Mouse (Mus musculus) MEL (cell line): ENCODE results near the gene Cck.

Experiments
- CTCF ChIP-seq, 3 experiments: IDR thresholded peaks in 2 of 3; conservative IDR thresholded peaks in 1 of 3; 2 replicates each; pipeline ENCODE4 v1.5.1; 2011 to 2012; ENCODE audit warnings: low read length in 3 of 3, low read depth in 2 of 3, mild to moderate bottlenecking in 2 of 3, improper control_type of control experiment in 1 of 3, inconsistent platforms in 1 of 3, mixed read lengths in 1 of 3, moderate library complexity in 1 of 3; ENCODE audit not compliant: control insufficient read depth in 1 of 3, insufficient read depth in 1 of 3, poor library complexity in 1 of 3, severe bottlenecking in 1 of 3
- EP300 ChIP-seq, 2 experiments: IDR thresholded peaks; 2 replicates each; pipeline ENCODE4 v1.6.1; 2011; ENCODE audit warnings: improper control_type of control experiment in 2 of 2, low read length in 2 of 2, low read depth in 1 of 2, mild to moderate bottlenecking in 1 of 2
- HCFC1 ChIP-seq: IDR thresholded peaks from 2 replicates; pipeline ENCODE4 v1.6.1; 2012; ENCODE audit warnings: low read depth, mild to moderate bottlenecking, inconsistent platforms, low read length, improper control_type of control experiment, moderate library complexity
- MAX ChIP-seq: IDR thresholded peaks from 2 replicates; pipeline ENCODE4 v1.6.1; 2011; ENCODE audit warnings: low read length, improper control_type of control experiment
- MYC ChIP-seq: IDR thresholded peaks from 2 replicates; pipeline ENCODE4 v1.6.1; 2011; ENCODE audit warnings: low read depth, mild to moderate bottlenecking, low read length, improper control_type of control experiment, moderate library complexity
- POLR2AphosphoS5 ChIP-seq: IDR thresholded peaks from 2 replicates; pipeline ENCODE4 v1.6.1; 2012; ENCODE audit warnings: low read depth, borderline replicate concordance, mild to moderate bottlenecking, inconsistent platforms, low read length, moderate library complexity, mixed read lengths
- RCOR1 ChIP-seq: IDR thresholded peaks from 2 replicates; pipeline ENCODE4 v1.6.1; 2012; ENCODE audit warnings: low read depth, mild to moderate bottlenecking, inconsistent platforms, low read length, improper control_type of control experiment
- UBTF ChIP-seq: IDR thresholded peaks from 2 replicates; pipeline ENCODE4 v1.6.1; 2012; ENCODE audit warnings: low read depth, mild to moderate bottlenecking, inconsistent platforms, low read length, improper control_type of control experiment, moderate library complexity, borderline replicate concordance; ENCODE audit not compliant: insufficient read depth
- ZKSCAN1 ChIP-seq: IDR thresholded peaks from 2 replicates; pipeline ENCODE4 v1.6.1; 2012; ENCODE audit warnings: low read depth, mild to moderate bottlenecking, inconsistent platforms, low read length, improper control_type of control experiment, moderate library complexity
- ZNF384 ChIP-seq: IDR thresholded peaks from 2 replicates; pipeline ENCODE4 v1.6.1; 2012; ENCODE audit warnings: low read depth, mild to moderate bottlenecking, inconsistent platforms, low read length, improper control_type of control experiment

- no peak for TF ChIP-seq ZNF384
- TF ChIP-seq CTCF (IDR thresholded peaks at IDR 0.05 in 2 of 3, conservative IDR thresholded peaks at IDR 0.05 in 1 of 3; ENCODE audit: control insufficient read depth in 1 of 3, insufficient read depth in 1 of 3, low read depth in 2 of 3, low read length in 3 of 3, poor library complexity in 1 of 3, severe bottlenecking in 1 of 3) = no peak
- no peak for TF ChIP-seq UBTF
- TF ChIP-seq RCOR1 = no peak
- no peak for TF ChIP-seq ZKSCAN1
- no peak for TF ChIP-seq MYC
- TF ChIP-seq MAX = no peak
- TF ChIP-seq EP300 (IDR thresholded peaks at IDR 0.05; ENCODE audit: low read depth in 1 of 2, low read length in 2 of 2) = no peak
- TF ChIP-seq POLR2AphosphoS5 = no peak
- TF ChIP-seq HCFC1 = no peak
These were observed 1.3 kb downstream of the Cck start for GRCm38 (mm10) chr9:121494006-121494767.
